Mouse (Mus musculus) kidney, embryonic 14.5 days (tissue): ENCODE results near the gene Vmn1r61. TPM values are rescaled to one million over a fixed set of nuclear protein-coding genes. Genes with fewer than 3 reads are reported as not detected.

Experiments
- ATAC-seq: fragments of 200-750 bp; cut with Nextera tagmentation; 2 replicates; pipeline ENCODE4 v1.8.0; 2017; ENCODE audit warnings: moderate number of reproducible peaks, mild to moderate bottlenecking, moderate TSS enrichment, moderate library complexity; ENCODE audit not compliant: low FRiP score, low TSS enrichment
- H3K27ac ChIP-seq: fragments of 300-500 bp; sonication (generic); 2 replicates; pipeline ENCODE4 v1.5.1; 2014; ENCODE audit warnings: low read depth, mild to moderate bottlenecking, low read length, moderate library complexity, mixed read lengths
- H3K27me3 ChIP-seq: fragments of 300-500 bp; sonication (generic); 2 replicates; pipeline ENCODE4 v1.6.1; 2014; ENCODE audit warnings: mild to moderate bottlenecking, low read length; ENCODE audit not compliant: control insufficient read depth, insufficient read depth
- H3K36me3 ChIP-seq: fragments of 300-500 bp; sonication (generic); 2 replicates; pipeline ENCODE4 v1.6.1; 2014; ENCODE audit warnings: low read length, mixed read lengths; ENCODE audit not compliant: control insufficient read depth, insufficient read depth
- H3K4me1 ChIP-seq: fragments of 300-500 bp; sonication (generic); 2 replicates; pipeline ENCODE4 v1.6.1; 2014; ENCODE audit warnings: low read length, mixed read lengths; ENCODE audit not compliant: control insufficient read depth, insufficient read depth
- H3K4me2 ChIP-seq: fragments of 300-500 bp; sonication (generic); replicated peaks from 2 replicates; pipeline ENCODE4 v1.6.1; 2014; ENCODE audit warnings: low read depth, mild to moderate bottlenecking, low read length
- H3K4me3 ChIP-seq: fragments of 300-500 bp; sonication (generic); 2 replicates; pipeline ENCODE4 v1.5.1; 2014; ENCODE audit warnings: mild to moderate bottlenecking, low read length
- H3K9ac ChIP-seq: fragments of 300-500 bp; sonication (generic); 2 replicates; pipeline ENCODE4 v1.6.1; 2014; ENCODE audit warnings: low read depth, mild to moderate bottlenecking, low read length, moderate library complexity
- H3K9me3 ChIP-seq: fragments of 300-500 bp; sonication (generic); 2 replicates; pipeline ENCODE4 v1.6.1; 2016; ENCODE audit warnings: low read length; ENCODE audit not compliant: control insufficient read depth
- polyA plus RNA-seq: library from polyadenylated mRNA; unstranded; fragments of >200 nt; fragmentation: Nextera tagmentation; extraction: Ambion mirVana; gene quantifications from 2 replicates; pipeline ENCODE4 v1.2.1, GENCODE M21; 2014

Gene Vmn1r61
- polyA plus RNA-seq, result not detected in 2 replicates

DNA sequence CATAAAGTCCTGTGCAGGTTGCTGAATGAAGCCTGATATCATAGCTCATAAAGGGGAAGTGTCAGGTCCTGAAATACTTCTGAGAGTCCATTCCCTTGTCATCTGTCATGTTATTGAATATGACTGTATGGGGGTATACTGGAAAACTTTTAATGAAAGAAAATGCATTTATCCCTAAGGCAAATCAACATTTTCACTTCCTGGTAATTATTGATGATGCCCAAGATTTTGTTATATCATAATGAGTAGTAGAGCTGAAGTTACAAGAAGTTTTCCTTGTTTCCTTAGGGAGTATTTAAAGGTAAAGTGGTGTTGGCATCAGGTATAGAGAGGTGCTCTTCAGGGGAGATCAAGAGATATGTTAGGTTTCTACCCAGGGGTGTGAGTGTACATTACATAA, at the start of gene Vmn1r61:
Gene Vmn1r61 (minus strand): TSS at position 101 of the 400 bp plus-strand sequence.
- H3K36me3 ChIP-seq, result no peaks in the 10 kb centered on the region
- no peaks in the 10 kb centered on the region for H3K4me1 ChIP-seq
- no peak within 1 kb of the TSS for H3K9ac ChIP-seq
- no peak within 1 kb of the TSS for H3K27ac ChIP-seq
- no peak for ATAC-seq
- peaks cover 3% of the 10 kb centered on the region; the same call in 1 of the 2 replicates for H3K9me3 ChIP-seq
- H3K4me3 ChIP-seq, result no peak within 1 kb of the TSS
- no peak within 1 kb of the TSS for H3K4me2 ChIP-seq
- H3K27me3 ChIP-seq, result no peaks in the 10 kb centered on the region

Other genes with a start within 250 kb of the Vmn1r61 start
- not detected in 2 replicates for gene Vmn1r58, start 199.9 kb downstream of the Vmn1r61 start, polyA plus RNA-seq
- gene Vmn1r59, start 156.5 kb downstream of the Vmn1r61 start, polyA plus RNA-seq, result not detected in 2 replicates
- gene Vmn2r28, start 119.3 kb downstream of the Vmn1r61 start, polyA plus RNA-seq, result not detected in 2 replicates
- not detected in 2 replicates for gene Vmn1r60, start 66.0 kb downstream of the Vmn1r61 start, polyA plus RNA-seq
- gene Vmn1r62, start 60.3 kb upstream of the Vmn1r61 start, polyA plus RNA-seq, result not detected in 2 replicates
- not detected in 2 replicates for gene Vmn1r63, start 192.2 kb upstream of the Vmn1r61 start, polyA plus RNA-seq